Mouse (Mus musculus): ENCODE measurements at regions not wholly inside any gene's neighbourhood (a gene's known extent, or its start where the extent isn't known, plus 50 kb on each side); places are given as distances from the start of the nearest gene placed in this dataset.

DNA sequence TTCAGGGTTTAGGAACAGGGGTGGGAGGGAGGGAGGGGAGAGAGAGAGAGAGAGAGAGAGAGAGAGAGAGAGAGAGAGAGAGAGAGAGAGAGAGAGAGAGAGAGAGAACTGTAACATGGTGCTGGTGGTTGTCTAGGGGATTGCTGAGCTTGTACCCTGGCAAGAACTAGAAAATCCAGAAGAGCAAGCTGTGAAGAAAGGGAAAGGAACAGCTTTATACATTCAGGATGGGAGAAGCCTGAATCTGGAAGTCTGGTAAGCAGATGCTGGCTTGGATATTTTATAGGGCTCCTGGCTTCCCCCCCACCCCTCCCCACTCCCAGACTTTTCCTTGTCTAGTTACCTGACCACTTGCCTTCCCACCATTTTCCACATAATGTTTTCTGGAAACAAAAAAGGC lies 224.2 kb upstream of the Acvr2a start:
- TF ChIP-seq EP300 (IDR thresholded peaks at IDR 0.05; ENCODE audit: insufficient read depth, low read depth, low read length) = no peak
- no peak for TF ChIP-seq CTCF (IDR thresholded peaks at IDR 0.05)
- TF ChIP-seq POLR2A (IDR thresholded peaks at IDR 0.05; ENCODE audit: insufficient read depth, low read depth, low read length) = no peak
